Mouse (Mus musculus) heart, embryonic 10.5 days (tissue): ENCODE results near the gene Vmn2r99. TPM values are rescaled to one million over a fixed set of nuclear protein-coding genes. Genes with fewer than 3 reads are reported as not detected.

Experiments
- DNase-seq: peaks from one replicate; pipeline ENCODE4 v3.0.0-alpha.2; 2017; ENCODE audit warnings: low spot score
- H3K27ac ChIP-seq: fragments of 300-500 bp; sonication (generic); 2 replicates; pipeline ENCODE4 v1.5.1; 2016; ENCODE audit warnings: mild to moderate bottlenecking
- H3K27me3 ChIP-seq: fragments of 300-500 bp; sonication (generic); 2 replicates; pipeline ENCODE4 v1.6.1; 2016; ENCODE audit warnings: mild to moderate bottlenecking; ENCODE audit not compliant: poor library complexity, insufficient read depth, severe bottlenecking
- H3K36me3 ChIP-seq: fragments of 300-500 bp; sonication (generic); 2 replicates; pipeline ENCODE4 v1.6.1; 2016; ENCODE audit warnings: mild to moderate bottlenecking, moderate library complexity
- H3K4me1 ChIP-seq: fragments of 300-500 bp; sonication (generic); 2 replicates; pipeline ENCODE4 v1.6.1; 2016; ENCODE audit warnings: mild to moderate bottlenecking
- H3K4me3 ChIP-seq: fragments of 300-500 bp; sonication (generic); 2 replicates; pipeline ENCODE4 v1.5.1; 2016; ENCODE audit warnings: mild to moderate bottlenecking, moderate library complexity
- H3K9me3 ChIP-seq: fragments of 300-500 bp; sonication (generic); 2 replicates; pipeline ENCODE4 v1.6.1; 2016; ENCODE audit warnings: mild to moderate bottlenecking, moderate library complexity
- WGBS: fragments of 180-500 bp; shearing (Covaris S2); methylation state at CpG from one replicate; pipeline ENCODE4 v1.1.7; 2016; 5-methylcytosine and 5-hydroxymethylcytosine counted together
- polyA plus RNA-seq: library from polyadenylated mRNA; unstranded; fragments of >200 nt; fragmentation: Nextera tagmentation; extraction: Ambion mirVana; gene quantifications from 2 replicates; pipeline ENCODE4 v1.2.1, GENCODE M21; 2016

The Vmn2r99 gene
- polyA plus RNA-seq, result not detected in 2 replicates

GRCm38 (mm10) chr17:19361649-19362048 lies at the start of gene Vmn2r99:
Gene Vmn2r99, plus strand, starts transcription at chr17:19361949.
- no peaks in the 10 kb centered on the region for H3K27me3 ChIP-seq
- H3K27ac ChIP-seq, result no peak within 1 kb of the TSS
- H3K9me3 ChIP-seq, result peaks cover 3% of the 10 kb centered on the region; the same call in 1 of the 2 replicates
- H3K4me3 ChIP-seq, result no peak within 1 kb of the TSS
- DNase-seq, result no peak
- H3K36me3 ChIP-seq, result no peaks in the 10 kb centered on the region
- H3K4me1 ChIP-seq, result no peaks in the 10 kb centered on the region

GRCm38 (mm10) chr17:19437623-19438022 lies 75.9 kb downstream of the Vmn2r99 start:
- DNase-seq, result no peak
- no peak overlapping the region for H3K4me3 ChIP-seq
- peaks cover 10% of the 10 kb centered on the region; the same call in 1 of the 2 replicates for H3K9me3 ChIP-seq
- H3K27ac ChIP-seq, result no peak overlapping the region
- WGBS, result 90% methylated on average over 3 of the region's 3 CpGs
- no peaks in the 10 kb centered on the region for H3K4me1 ChIP-seq
- no peaks in the 10 kb centered on the region for H3K36me3 ChIP-seq
- no peaks in the 10 kb centered on the region for H3K27me3 ChIP-seq

- Histone ChIP-seq H3K36me3 (no peaks in the 10 kb centered on the region), H3K9me3 (peaks cover 5% of the 10 kb centered on the region; the same call in 1 of the 2 replicates), H3K4me1 (no peaks in the 10 kb centered on the region), H3K27ac (no peak overlapping the region), H3K4me3 (no peak overlapping the region), H3K27me3 (no peaks in the 10 kb centered on the region)
- 78% methylated on average over 1 of the region's 1 CpGs for WGBS
- no peak for DNase-seq
These were observed 83.2 kb downstream of the Vmn2r99 start for GRCm38 (mm10) chr17:19444932-19445331.

Other genes starting within 250 kb of the Vmn2r99 start
- gene Vmn2r100, start 142.8 kb downstream of the Vmn2r99 start, polyA plus RNA-seq, result not detected in 2 replicates
- gene Vmn2r101, start 215.3 kb downstream of the Vmn2r99 start, polyA plus RNA-seq, result not detected in 2 replicates